Mouse (Mus musculus) left cerebral cortex, postnatal 10 days (tissue): ENCODE measurements around the gene Podnl1. TPM values are rescaled to one million over a fixed set of nuclear protein-coding genes. Genes with fewer than 3 reads are reported as not detected.

Source experiments
- DNase-seq, 2 experiments: peaks; one replicate each; pipeline ENCODE4 v3.0.0; 2021 to 2022; ENCODE audit warnings: low spot score in 2 of 2, mixed read lengths in 1 of 2; ENCODE audit errors: extremely low spot score in 1 of 2
- intact Hi-C: fragments of 180-260 bp; cut with DNase I; formaldehyde crosslinking; loops from one replicate; pipeline ENCODE4 v1.15.1; 2025
- total RNA-seq, 2 experiments: library from RNA; stranded (reverse); gene quantifications; 2 replicates each; pipeline ENCODE4 v1.2.3; 2021

Podnl1 gene
- not detected for total RNA-seq

DNA sequence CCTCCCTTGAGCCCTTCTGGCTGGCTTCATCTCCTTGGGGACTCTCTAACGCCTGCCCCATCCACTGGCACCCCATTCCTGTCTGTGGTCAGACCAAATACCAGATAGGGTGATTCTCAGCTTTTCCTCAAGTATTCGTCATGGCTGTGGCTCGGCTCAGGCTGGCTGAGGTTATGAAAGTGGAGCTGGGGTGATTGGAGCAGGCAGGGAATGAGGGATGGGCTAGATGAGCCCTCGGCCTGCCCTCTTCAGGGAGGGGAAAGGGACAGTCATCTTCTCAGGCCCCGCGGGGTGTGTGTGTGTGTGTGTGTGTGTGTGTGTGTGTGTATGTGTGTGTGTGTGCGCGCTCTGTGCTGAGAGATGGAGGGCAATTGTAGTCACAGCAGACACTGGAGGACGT lies at the start of gene Podnl1:
Gene Podnl1 (plus strand): TSS at position 334 of the 400 bp plus-strand sequence.
- intact Hi-C loops, result no loop called here
- DNase-seq, result peak in 1 of 2 experiments; percentile 47

GRCm38 (mm10) chr8:84076412-84076811 lies 49.4 kb upstream of the Podnl1 start:
- no peak for DNase-seq
- intact Hi-C loops, result no loop called here

DNA sequence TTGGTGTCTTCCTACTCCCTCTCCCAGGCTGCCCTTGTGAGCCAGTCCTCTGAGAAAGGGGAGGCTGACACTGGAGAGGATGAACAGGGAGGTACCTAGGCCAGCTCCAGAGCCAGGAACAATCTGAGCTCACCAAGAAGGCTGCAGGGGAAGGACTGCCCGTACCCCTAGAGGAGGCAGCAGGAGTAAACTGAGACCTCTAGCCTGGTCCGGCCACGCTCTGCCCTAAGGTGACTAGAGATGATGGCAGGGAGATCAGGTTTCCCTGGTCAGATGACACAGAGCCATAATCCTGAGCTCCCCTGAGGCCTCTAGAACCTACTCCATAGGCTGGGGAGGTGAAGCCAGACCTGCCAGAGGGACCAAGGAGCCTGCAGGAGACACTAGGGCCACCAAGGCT lies 48.9 kb upstream of the Podnl1 start:
- intact Hi-C loops, result no loop called here
- no peak for DNase-seq

- DNase-seq, result no peak
- intact Hi-C loops, result no loop called here
Measured at GRCm38 (mm10) chr8:84079206-84079605, 46.6 kb upstream of the Podnl1 start.

DNA sequence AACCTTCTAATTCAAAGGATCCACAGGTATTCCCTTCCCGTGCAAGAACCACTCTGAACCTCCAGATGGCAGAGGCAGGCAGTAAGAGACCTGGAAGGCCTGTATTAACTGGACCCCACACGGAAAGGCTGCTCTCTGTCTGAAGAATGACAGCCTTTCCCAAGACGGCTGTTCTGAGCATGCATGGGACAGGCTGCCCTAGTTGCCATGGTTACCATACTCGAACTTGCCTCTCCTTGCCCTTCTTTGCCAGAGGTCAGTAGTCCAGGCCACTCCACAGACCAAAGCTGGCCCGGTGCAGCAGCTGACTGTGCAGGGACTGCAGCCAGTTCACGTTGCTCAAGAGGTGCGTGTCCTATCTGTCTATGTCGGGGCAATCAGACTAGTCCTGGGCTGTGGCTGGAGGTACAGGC lies 42.0 kb upstream of the Podnl1 start:
- intact Hi-C loops, result no loop called here
- DNase-seq, result no peak

- intact Hi-C loops, result no loop called here
- DNase-seq, result no peak
Measured at GRCm38 (mm10) chr8:84084341-84085115, 41.3 kb upstream of the Podnl1 start.

GRCm38 (mm10) chr8:84087156-84087555 lies 38.6 kb upstream of the Podnl1 start:
- DNase-seq, result no peak
- intact Hi-C loops, result no loop called here

- intact Hi-C loops, result no loop called here
- DNase-seq, result no peak
Measured at GRCm38 (mm10) chr8:84087821-84088220, 38.0 kb upstream of the Podnl1 start.

DNA sequence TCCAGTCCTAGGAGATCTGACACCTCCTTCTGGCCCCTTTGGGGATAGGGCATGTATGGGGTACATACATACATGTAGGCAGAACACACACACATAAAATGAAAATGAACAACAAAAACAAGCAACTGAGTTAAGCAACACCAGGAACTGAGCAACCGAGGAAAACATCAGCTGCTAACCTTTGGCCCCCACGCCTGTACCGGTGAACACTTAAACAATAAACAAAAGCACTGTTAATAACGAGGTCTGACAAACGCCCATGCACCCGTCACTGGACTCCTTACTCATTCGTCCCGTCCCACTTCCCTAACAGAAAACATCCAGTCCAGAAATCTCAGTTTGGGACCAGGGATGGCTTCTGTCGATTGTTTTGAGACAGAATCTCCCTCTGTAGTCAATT lies 36.5 kb upstream of the Podnl1 start:
- intact Hi-C loops, result no loop called here
- no peak for DNase-seq

- no peak for DNase-seq
- intact Hi-C loops, result no loop called here
Measured at GRCm38 (mm10) chr8:84090585-84090984, 35.2 kb upstream of the Podnl1 start.

DNA sequence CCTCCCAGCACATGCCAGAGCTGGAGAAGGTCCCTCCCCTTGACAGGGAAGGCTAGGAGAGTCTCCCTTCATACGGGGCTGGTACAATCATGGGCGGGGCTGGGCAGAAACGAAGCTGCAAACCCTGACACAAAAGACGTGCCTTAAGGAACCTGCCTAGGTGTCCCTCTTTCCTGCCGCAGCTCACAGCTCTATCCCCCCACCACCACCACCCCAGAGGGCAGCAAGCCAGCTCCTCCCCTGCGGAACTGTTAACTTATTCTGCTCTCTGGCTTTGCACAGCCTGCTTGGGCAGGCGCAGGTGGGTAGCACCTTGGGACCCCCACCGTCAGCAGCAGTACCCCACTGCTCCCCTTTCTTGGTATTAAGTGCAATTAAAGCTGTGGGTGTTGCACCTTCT lies 29.7 kb upstream of the Podnl1 start:
- intact Hi-C loops, result loop anchor here (5.0 kb wide), 1 partner anchor 41 kb away; no protein-coding TSS in a partner anchor
- DNase-seq, result no peak

DNA sequence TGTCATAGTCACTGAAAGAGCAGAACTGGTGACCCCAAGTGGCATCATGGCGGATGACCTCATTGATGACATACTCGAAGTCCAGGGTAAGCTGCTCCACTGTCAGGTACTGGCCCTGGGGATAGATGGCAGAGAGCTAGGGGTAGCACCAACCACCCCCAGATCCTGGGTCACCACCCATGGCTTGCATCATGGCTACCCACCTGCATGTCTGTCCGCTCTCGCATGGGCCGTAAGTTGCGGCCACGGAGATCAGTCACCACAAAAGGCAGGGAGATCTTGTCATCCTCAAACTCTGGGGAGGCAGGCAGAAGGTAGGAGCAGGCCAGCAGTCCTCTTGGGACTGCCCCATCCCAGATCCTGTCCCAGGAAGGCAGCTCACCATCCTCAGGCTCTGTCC lies 27.4 kb upstream of the Podnl1 start:
- DNase-seq, result no peak
- intact Hi-C loops, result loop anchor here (5.0 kb wide), 1 partner anchor 39 kb away; no protein-coding TSS in a partner anchor

DNA sequence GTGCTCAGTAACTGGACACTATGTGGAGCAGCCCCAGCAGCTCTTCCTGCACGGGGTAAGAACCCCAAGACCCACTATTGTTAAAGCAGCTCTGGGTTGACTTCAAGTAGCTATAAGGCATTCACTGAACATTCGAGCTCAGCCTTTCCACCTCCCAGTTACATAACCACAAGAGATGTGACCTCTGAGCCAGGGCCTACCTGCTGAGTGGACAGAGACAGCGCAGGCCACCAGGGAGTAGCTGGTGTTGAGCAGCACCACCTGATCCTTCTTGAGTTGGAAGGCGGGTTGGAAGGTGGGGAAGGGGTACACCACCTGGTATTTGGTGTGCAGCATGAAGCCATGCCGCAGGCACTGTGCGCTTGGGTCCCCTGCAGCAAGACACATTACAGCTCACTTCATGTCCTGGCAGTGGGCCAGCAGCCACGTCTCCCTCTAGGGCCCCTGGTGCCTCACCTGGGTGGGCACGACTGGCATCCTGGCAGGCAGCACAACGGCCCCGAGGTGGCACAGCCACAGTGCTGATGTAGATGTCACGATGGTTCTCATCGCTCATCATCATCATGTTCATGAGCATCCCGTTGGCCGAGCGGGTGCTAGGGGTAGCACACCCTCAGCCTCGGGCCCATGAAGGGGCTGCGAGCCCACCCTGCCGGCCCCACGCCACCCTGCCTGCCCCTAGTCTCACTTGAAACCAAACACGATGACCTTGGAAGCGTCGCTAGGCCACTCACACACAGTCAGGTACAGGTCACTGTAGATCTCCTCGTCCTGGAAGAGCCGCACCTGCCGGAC lies 24.1 kb upstream of the Podnl1 start:
- DNase-seq, result no peak
- intact Hi-C loops, result loop anchor here (10.0 kb wide), 1 partner anchor 67 kb away; no protein-coding TSS in a partner anchor

DNA sequence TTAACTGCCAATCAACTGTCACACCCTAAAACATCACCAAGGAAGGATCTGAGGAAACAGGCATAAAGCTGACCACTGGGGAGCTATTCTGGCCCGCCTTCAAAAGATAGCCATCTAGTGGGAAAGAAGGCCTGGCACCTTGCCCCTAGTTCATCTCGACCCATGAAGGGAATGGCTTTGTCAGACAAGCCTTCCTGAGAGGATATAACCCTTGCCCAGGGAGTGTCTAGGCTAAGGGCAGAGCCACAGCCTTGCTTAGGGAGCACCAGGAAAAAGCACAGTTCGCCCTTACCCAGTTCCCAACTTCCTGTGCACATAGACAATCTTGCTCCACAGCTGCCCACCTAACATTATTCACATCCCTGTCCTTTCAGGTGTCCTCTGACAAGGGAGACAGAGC lies 22.2 kb upstream of the Podnl1 start:
- DNase-seq, result no peak
- intact Hi-C loops, result loop anchor here (10.0 kb wide), 1 partner anchor 69 kb away; no protein-coding TSS in a partner anchor

- peak in 1 of 2 experiments; percentile 80 for DNase-seq
- intact Hi-C loops, result loop anchor here (10.0 kb wide), 1 partner anchor 69 kb away; no protein-coding TSS in a partner anchor
Measured at GRCm38 (mm10) chr8:84104221-84104620, 21.6 kb upstream of the Podnl1 start.

DNA sequence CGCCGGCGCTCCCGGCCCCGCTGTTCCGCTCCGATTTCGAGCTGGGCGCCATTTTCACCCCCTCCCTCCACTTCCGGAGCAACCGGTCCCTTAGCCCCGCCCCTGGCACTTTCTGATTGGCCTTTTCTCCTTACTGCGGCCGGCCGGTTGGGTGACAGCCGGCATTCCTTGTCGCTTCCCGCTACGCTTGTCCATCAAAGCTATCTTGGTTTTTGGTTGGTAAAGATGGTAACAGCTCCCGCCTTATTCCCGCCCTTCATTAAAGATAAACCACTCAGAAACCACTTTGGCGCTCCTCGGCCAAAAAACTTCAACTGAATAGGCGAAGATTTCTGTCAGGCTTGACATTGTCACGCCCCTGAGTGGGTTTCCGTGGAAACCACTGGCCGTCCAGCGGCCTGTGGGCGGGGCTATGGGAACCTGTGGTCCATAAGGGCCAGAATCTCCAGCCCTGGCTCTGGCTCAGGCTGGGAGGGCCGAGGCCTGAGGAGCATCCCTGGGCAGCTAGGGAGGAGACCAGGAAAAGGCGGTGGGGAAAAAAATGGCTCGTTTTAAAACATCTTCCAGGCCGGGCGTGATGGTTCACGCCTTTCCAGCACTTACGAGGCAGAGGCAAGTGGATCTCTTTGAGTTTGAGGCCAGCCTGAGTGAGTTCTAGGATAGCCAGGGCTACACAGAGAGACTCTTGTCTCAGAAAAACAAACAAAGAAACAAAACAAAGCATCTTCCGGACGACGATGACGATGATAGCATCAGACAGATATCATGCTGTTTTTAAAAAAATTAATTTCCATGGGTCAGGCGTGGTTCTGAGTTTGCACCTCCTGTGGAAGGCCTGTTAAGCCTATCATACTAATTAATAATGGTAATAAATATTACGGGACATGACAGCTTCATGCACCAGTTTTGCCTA lies 20.8 kb upstream of the Podnl1 start, which contains the start of gene Dcaf15:
Gene Dcaf15 (minus strand): TSS at position 72 of the 913 bp plus-strand sequence.
- DNase-seq, result peak; percentile 99
- intact Hi-C loops, result loop anchor here (10.0 kb wide), 1 partner anchor 70 kb away; no protein-coding TSS in a partner anchor

DNA sequence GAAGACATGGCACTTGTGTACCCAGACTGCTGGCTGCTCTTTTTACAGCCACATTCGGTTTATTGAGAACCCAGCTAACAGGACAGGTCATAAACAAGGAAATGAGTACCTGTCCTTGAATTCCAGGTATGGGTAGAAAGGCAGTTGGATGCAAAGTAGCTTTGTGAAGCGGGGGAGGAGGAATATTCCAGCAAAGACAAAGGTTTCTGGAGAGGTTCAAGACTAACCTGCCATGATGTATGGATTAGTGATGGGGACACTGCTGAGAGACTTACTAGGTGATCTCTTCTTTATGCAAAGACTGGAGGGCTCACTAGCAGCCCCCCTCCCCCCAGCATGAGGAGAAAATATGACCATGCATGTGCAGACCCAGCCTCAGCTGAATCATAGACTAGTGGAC lies 20.1 kb upstream of the Podnl1 start:
- DNase-seq, result no peak
- intact Hi-C loops, result loop anchor here (10.0 kb wide), 1 partner anchor 71 kb away; no protein-coding TSS in a partner anchor

DNA sequence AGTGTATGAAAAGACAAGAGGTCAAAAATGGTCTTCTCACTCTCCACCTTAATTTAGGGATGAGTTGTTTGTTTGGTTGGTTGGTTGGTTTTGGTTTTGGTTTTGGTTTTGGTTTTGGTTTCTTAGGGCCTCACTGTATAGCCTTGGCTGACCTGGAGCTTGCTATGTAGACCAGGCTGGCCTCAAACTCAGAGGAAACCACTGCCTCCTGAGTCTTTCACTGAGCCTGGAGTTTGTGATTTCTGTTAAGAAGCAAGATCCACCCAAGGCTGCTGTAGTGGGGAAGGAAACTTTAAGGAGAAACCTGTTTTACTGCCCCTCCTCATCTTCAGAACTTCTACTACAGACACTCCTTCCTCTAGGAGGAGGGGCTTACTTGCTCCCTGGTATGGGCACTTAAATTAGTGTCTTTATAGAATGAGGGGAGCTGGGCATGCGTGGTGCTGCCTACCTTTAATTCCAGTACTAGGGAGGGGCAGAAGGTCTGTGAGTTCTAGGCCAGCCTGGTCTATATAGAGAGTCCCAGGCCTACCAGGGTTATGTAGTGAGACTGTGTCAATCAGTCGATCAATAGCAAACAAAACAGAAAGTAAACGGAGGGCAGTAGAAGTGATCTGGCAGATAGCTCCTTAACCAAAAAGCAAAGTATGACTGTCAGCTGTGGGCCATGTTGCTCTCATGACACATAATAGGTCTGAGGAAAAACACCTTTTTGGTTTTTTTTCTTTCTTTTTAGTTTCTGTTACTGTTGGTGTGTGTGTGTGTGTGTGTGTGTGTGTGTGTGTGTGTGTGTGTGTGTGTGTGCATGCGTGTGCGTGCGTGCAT lies 19.4 kb upstream of the Podnl1 start:
- intact Hi-C loops, result loop anchor here (10.0 kb wide), 1 partner anchor 72 kb away; no protein-coding TSS in a partner anchor
- no peak for DNase-seq
